Mouse (Mus musculus): Measurements from ENCODE around the gene Nxf3.
"Not testable (repeated sequence)": the region's sequence is repeated elsewhere in the genome, so short reads cannot be mapped to it uniquely, and the experiment has no call there.

Nxf3 gene

GRCm38 (mm10) chrX:136085155-136085554, at the start of gene Nxf3:
Gene Nxf3, minus strand, starts transcription at chrX:136085255.
- no peak for DNase-seq (ENCODE audit: extremely low read depth, insufficient read length, low spot score)

- DNase-seq (ENCODE audit: extremely low read depth, insufficient read length, low spot score), result no peak
Observed at GRCm38 (mm10) chrX:136127744-136128064, 42.6 kb upstream of the Nxf3 start.

GRCm38 (mm10) chrX:136127038-136127743, 42.1 kb upstream of the Nxf3 start:
- no peak for DNase-seq (ENCODE audit: extremely low read depth, insufficient read length, low spot score)

DNA sequence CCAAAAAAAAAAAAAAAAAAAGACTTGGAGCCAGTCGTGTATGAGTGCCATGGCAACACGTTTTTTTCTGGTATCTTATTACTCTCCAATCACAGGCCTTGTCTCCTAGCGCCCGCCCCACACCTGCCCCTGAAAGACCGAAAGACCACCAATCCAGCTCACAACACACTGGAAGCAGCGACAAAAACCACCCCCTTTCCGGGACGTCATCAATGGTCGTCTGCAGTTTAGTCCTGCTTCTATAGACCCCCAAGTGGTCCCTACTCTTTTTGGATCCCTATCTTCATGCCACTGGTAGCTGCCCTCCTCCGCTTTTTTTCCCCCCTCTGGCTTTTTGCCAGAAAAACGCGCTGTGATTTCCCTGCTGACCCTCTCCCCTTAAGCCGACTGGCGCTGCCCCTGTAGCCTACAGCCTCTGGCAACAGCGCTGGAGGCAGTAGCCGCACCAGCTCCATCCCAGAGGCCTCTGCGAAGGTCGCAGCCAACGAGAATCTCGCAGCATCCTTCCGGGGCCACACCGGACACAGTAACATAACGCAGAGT, 30.4 kb upstream of the Nxf3 start:
- no peak for DNase-seq (ENCODE audit: extremely low read depth, insufficient read length, low spot score)

DNA sequence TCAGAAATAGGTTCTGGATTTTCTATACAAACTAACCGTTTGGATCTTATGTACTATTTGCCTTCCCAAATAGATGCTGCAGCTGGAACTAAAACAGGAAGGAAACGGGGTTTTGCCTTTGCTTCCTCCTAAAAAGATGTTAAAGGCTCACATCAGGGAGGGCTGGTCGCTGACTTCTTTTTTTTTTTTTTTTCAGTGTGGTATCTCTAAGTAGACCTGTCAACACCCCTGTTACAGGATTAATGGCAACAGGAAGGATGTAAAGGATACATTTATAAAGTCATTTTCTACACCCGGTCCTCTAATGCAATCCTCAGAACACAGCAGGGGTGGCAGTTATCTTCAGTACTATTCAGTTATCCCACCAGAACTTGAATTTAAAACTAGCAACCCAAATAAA, 30.0 kb upstream of the Nxf3 start:
- DNase-seq (ENCODE audit: extremely low read depth, insufficient read length, low spot score), result no peak

DNA sequence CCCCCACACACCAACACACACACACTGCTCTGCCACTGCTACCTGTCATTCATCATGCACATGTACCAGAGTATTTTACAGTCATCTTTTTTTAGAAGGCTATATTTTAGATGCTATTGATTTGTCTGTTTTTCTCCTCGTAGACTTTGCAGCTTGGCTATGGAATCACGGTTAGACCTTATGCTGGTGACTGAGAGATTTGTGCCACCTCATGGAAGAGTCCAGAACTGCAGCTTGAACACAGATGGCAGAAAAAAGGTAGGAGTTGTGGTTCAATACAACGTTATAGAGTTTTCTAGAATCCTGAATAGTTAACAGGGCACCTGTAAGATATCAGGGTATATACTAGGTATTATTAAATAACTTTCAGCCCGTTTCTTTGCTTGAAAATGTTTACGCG, 22.9 kb upstream of the Nxf3 start:
- DNase-seq (ENCODE audit: extremely low read depth, insufficient read length, low spot score), result peak; percentile 8

DNA sequence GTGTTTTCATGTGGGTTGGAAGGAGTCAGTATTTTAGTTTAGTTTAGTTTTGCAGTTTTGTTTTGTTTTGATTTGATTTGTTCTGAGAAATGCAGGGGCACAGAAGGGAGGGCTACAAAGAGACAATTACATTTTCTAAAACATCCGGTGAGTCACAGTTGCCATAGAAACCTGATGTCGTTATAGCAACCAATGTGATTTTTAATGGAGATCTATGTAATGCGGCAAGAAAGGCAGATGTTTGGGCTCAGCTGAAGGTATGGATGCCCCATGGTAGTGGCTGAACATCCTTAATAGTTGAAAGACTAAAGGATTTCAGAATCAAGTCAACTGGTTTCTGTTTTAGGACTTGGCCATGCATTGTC, 19.7 kb upstream of the Nxf3 start:
- DNase-seq (ENCODE audit: extremely low read depth, insufficient read length, low spot score), result no peak

- no peak for DNase-seq (ENCODE audit: extremely low read depth, insufficient read length, low spot score)
Observed at GRCm38 (mm10) chrX:136104046-136104723, 19.1 kb upstream of the Nxf3 start.

- no peak for DNase-seq (ENCODE audit: extremely low read depth, insufficient read length, low spot score)
Observed at GRCm38 (mm10) chrX:136094421-136094820, 9.4 kb upstream of the Nxf3 start.

DNA sequence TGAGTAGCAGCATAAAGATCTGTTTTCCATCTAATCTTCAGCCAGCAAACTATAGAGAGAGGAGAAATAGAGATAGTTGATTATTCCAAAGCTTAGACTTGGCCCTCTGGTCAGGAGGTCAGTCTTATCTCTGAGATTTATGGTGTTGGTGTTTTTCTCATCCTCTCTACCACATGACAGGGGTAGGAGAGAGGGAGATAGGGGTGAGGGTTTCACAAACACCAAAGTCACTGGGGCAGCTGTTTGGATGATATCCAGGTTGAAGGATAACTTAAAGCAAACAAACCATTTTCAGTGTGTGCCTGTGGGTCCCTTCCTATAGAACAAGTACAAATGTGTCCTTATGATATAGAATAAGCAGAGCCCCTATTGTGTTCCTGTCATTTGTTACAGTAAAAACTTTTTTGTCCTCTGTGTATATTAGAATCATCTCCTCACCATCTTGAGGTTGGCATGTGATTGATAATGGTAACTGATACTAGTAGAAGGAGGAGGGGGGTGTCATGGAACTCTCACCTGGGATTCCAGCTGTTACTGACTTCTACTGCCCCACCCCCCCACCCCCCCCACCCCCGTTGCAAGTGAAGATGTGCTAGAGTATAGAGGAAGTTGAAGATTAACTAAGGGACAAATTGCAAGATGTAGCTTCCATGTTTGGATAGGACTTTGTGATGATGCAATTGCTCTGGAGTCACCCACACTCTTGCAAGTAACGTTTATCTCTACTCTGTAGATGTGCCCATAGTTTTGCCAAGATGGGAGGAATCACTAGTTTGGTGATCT, 7.6 kb upstream of the Nxf3 start:
- DNase-seq (ENCODE audit: extremely low read depth, insufficient read length, low spot score), result no peak

DNA sequence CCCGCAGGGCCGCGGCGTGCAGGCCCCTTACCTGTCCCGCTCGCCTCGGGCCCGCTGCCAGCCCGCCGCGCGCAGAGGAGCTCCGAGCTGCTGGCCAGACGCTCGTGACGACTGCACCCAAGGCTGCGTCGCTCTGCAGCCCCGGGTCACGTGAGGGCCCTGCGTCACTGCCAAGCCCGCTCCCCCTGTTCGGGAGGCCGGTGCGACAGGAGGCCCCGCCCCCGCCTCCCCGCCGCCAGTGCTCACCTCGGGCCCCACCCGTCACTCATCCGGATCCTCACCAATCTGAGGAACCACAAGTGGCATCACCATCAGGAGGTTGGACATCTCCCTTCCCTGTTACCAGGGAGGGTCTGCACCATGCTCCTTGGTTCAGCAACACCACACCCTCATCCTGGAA, 17.0 kb downstream of the Nxf3 start, which contains the start of gene Bex2:
Bex2 (minus strand) TSS at position 217 of the 400 bp plus-strand sequence.
- DNase-seq (ENCODE audit: extremely low read depth, insufficient read length, low spot score), result not testable (repeated sequence)

GRCm38 (mm10) chrX:136067201-136067991, 17.7 kb downstream of the Nxf3 start:
- DNase-seq (ENCODE audit: extremely low read depth, insufficient read length, low spot score), result not testable (repeated sequence)

GRCm38 (mm10) chrX:136060698-136061097, 24.4 kb downstream of the Nxf3 start:
- DNase-seq (ENCODE audit: extremely low read depth, insufficient read length, low spot score), result no peak

DNA sequence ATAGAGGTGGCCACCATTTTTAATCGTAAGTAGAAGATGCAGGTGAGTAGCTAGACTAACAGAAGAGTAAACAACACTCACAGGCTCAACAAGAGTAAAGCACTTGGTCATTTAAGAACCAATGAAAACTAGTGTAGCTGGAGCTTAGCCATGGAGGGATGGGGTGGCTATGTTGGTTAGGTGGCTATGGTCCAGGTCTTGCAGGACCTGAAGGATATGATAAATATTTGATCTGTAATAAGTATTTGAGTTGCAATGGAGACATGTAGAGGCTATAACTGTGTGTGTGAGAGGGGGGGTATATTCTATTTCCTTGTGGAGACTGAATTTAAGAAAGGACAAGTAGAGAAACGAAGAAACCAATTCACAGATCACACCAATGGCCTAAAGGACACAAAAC, 33.8 kb downstream of the Nxf3 start:
- DNase-seq (ENCODE audit: extremely low read depth, insufficient read length, low spot score), result no peak

DNA sequence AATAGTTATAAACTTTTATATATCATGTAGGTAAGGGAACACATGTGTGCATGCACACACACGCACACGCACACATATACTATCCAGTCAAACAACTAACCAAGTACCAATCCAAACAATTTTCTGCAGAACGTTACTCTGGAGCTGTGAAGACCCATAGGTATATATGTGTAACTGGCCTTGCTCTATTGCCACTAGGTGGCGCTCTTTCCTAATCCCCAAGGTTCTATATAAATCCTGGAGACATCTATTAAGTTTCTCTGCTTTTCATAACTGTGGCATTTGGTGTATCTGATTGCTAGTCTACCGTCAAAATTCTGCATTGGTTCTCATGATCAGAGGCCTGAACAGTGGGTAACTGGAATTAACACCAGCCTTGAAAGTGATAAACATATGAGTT, 37.5 kb downstream of the Nxf3 start:
- peak; percentile 11 for DNase-seq (ENCODE audit: extremely low read depth, insufficient read length, low spot score)

GRCm38 (mm10) chrX:136043726-136044125, 41.3 kb downstream of the Nxf3 start:
- no peak for DNase-seq (ENCODE audit: extremely low read depth, insufficient read length, low spot score)

DNA sequence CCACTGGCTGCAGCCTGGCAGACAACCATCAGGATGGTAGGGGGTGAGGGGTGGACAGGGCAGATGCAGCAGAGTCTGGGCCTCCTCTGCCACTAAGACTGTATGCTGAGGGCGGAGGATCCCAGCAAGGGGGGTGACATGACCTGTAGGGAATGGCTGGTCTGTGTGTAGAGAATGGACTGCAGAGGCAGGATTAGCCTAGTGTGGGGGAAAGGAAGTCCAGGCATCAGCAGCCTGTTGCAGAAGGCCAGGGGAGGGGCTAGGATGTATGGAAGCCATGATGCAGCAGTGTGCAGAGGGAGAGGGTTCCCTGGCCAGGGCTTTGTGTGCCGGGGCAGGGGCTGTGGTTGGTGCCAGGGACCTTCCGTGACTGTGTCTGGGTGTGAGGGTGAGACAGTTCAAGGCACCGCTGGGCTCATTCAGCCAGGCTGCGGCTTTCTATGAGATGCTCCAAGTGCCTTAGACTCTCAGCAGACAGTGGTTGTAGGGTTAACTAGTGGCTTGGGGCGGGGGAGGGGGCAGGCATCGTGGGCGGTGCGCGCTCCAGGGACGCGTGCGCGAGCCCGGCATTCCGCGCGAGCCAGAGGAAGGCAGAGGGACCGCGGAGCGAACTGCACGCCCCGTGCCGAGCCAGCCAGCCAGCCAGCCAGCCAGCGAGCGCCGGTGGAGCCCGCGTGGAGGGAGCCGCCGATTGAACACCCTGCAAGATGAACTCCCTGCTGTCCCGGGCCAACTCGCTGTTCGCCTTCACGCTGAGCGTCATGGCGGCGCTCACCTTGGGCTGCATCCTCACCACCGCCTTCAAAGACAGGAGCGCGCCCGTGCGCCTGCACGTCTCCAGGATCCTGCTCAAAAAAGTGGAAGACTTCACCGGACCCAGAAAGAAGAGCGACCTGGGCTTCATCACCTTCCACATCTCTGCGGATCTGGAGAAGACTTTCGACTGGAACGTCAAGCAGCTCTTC, 52.0 kb downstream of the Nxf3 start, which contains the start of gene Arxes1:
Arxes1 (plus strand) TSS at position 569 of the 965 bp plus-strand sequence.
- not testable (repeated sequence) for DNase-seq (ENCODE audit: extremely low read depth, insufficient read length, low spot score)

- no peak for DNase-seq (ENCODE audit: extremely low read depth, insufficient read length, low spot score)
Observed at GRCm38 (mm10) chrX:136030331-136030730, 54.7 kb downstream of the Nxf3 start.

Measured in 3134 (cell line).